Mouse (Mus musculus) cortical plate, adult 2 months (tissue): ENCODE data around the gene S1pr4.

Source experiments
- CTCF ChIP-seq: fragments of 200-500 bp; IDR thresholded peaks from 2 replicates; pipeline ENCODE4 v1.5.1; 2011; ENCODE audit warnings: mild to moderate bottlenecking, control low read depth, low read length; ENCODE audit not compliant: insufficient read depth; ENCODE audit errors: extremely low read depth
- POLR2A ChIP-seq: fragments of 200-500 bp; IDR thresholded peaks from 2 replicates; pipeline ENCODE4 v1.6.1; 2011; ENCODE audit warnings: mild to moderate bottlenecking, low read length, control low read depth; ENCODE audit not compliant: insufficient read depth; ENCODE audit errors: extremely low read depth

GRCm38 (mm10) chr10:81502658-81503057 lies 2.7 kb upstream of the S1pr4 start:
- TF ChIP-seq POLR2A (no peak), CTCF (peak; percentile 89)
